Mouse (Mus musculus) kidney, adult 2 months (tissue): Measurements from ENCODE around the gene Lrrc4. TPM values are rescaled to one million over a fixed set of nuclear protein-coding genes. Genes with fewer than 3 reads are reported as not detected.

Source experiments
- DNase-seq: peaks from one replicate; pipeline ENCODE4 v3.0.0; 2021
- H3K27ac ChIP-seq: fragments of 200-500 bp; 2 replicates; pipeline ENCODE4 v1.5.1; 2012; ENCODE audit warnings: low read depth, low read length, control low read depth, inconsistent platforms; ENCODE audit not compliant: insufficient read depth
- H3K27me3 ChIP-seq: fragments of 200-500 bp; replicated peaks from 2 replicates; pipeline ENCODE4 v1.6.1; 2012; ENCODE audit warnings: mild to moderate bottlenecking, moderate library complexity, low read length, inconsistent platforms; ENCODE audit not compliant: control insufficient read depth, insufficient read depth
- H3K36me3 ChIP-seq: fragments of 200-500 bp; 2 replicates; pipeline ENCODE4 v1.6.1; 2012; ENCODE audit warnings: mild to moderate bottlenecking, moderate library complexity, low read length, inconsistent platforms; ENCODE audit not compliant: control insufficient read depth, insufficient read depth
- H3K4me1 ChIP-seq: fragments of 200-500 bp; 2 replicates; pipeline ENCODE4 v1.6.1; 2011; ENCODE audit warnings: low read length; ENCODE audit not compliant: control insufficient read depth, insufficient read depth
- H3K4me3 ChIP-seq: fragments of 200-500 bp; 2 replicates; pipeline ENCODE4 v1.5.1; 2011; ENCODE audit warnings: mild to moderate bottlenecking, low read depth, low read length, control low read depth; ENCODE audit not compliant: insufficient read depth
- CTCF ChIP-seq: fragments of 200-500 bp; conservative IDR thresholded peaks from 2 replicates; pipeline ENCODE4 v1.5.1; 2011; ENCODE audit warnings: low read depth, mild to moderate bottlenecking, control low read depth, low read length, moderate library complexity, mixed read lengths; ENCODE audit not compliant: insufficient read depth, insufficient read length
- POLR2A ChIP-seq: fragments of 200-500 bp; IDR thresholded peaks from one replicate; pipeline ENCODE4 v1.6.1; 2011; ENCODE audit warnings: low read depth, low read length, control low read depth
- WGBS: fragments of 180-500 bp; shearing (Covaris S2); methylation state at CpG from one replicate; pipeline ENCODE4 v1.1.7; 2018; 5-methylcytosine and 5-hydroxymethylcytosine counted together
- polyA plus RNA-seq: library from polyadenylated mRNA; depleted of rRNA; stranded (reverse); fragments of >200 nt; gene quantifications from 2 replicates; pipeline ENCODE4 v1.2.3, GENCODE M21; 2012

Gene Lrrc4
- polyA plus RNA-seq, 1 experiment, result 0.56 TPM

DNA sequence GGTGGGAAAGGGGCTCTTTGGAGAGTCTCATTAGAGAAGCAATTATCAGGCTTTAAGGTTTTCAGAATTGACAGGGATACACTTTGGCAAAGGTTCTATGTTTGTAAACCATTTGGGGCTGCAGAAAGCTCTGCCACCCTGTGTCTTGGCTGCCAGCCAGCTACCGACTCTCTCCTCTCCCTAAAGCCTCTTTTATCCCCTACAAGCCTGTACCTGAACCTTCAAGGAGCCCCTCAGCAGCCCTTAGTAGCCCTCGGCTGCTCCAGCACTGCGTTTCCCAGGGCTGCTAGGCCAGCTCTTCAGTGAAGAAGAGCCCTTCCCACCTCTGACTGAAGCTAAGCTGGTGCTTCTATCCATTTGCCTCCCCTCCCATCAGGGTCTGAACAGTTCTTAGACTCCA, 21.6 kb upstream of the Lrrc4 start:
- Histone ChIP-seq H3K27ac (no peak overlapping the region), H3K4me1 (no peaks in the 10 kb centered on the region), H3K4me3 (no peak overlapping the region), H3K27me3 (no peaks in the 10 kb centered on the region), H3K36me3 (no peaks in the 10 kb centered on the region)
- DNase-seq, result no peak
- TF ChIP-seq CTCF, result no peak
- whole genome bisulfite sequencing, result 70% methylated on average over 3 of the region's 3 CpGs

DNA sequence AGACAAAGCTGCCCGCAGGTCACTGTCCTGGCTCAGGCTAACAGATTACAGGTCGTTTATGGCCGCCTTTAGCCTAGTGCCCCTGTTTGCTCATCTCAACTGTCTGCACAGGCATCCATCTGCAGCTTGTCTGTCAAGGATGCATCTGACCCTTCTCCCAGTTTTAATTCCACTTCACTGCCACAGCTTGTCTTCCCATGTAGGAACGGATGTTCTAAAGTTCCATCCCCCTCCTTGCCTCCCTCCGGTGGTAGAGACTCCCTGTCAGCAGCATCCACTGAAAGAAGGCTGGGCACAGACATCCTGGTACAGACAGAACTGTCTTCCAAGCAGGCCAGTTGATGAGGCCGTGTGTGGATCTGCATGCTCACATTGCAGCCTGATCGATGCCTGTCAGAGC, 20.8 kb upstream of the Lrrc4 start:
- no peak overlapping the region for H3K27ac ChIP-seq
- H3K27me3 ChIP-seq, result no peaks in the 10 kb centered on the region
- no peak for TF ChIP-seq POLR2A
- TF ChIP-seq CTCF, result no peak
- no peaks in the 10 kb centered on the region for H3K4me1 ChIP-seq
- 76% methylated on average over 7 of the region's 7 CpGs for WGBS
- no peak overlapping the region for H3K4me3 ChIP-seq
- no peak for DNase-seq
- no peaks in the 10 kb centered on the region for H3K36me3 ChIP-seq

- no peak for DNase-seq
- TF ChIP-seq POLR2A (no peak), CTCF (no peak)
- no peaks in the 10 kb centered on the region for H3K27me3 ChIP-seq
- H3K4me3 ChIP-seq, result no peak overlapping the region
- no peaks in the 10 kb centered on the region for H3K4me1 ChIP-seq
- WGBS, result 84% methylated on average over 9 of the region's 9 CpGs
- H3K36me3 ChIP-seq, result no peaks in the 10 kb centered on the region
- no peak overlapping the region for H3K27ac ChIP-seq
Measured at GRCm38 (mm10) chr6:28850326-28850900, 18.9 kb upstream of the Lrrc4 start.

DNA sequence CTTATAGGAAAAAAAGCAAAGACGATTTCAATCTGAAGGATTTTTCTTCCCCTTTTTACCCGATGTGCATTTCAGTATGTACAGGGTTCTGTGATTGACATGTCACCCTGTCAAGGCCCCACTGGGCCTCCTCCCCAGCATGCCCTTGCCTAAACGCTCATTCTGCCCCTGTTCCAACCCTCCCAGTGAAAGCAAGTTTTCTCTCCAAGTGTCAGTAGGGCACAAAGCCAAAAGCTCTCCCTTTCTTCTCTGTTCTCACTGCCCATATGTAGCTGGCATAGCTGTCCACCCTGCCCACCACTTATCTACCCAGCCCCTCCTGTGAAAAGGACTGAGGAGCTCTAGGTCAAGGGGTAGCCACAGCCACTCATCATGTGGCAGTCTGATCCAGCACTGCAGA, 17.8 kb upstream of the Lrrc4 start:
- no peak for DNase-seq
- 64% methylated on average over 3 of the region's 3 CpGs for WGBS

GRCm38 (mm10) chr6:28848891-28849290, 17.3 kb upstream of the Lrrc4 start:
- Histone ChIP-seq H3K4me1 (no peaks in the 10 kb centered on the region), H3K27ac (no peak overlapping the region), H3K36me3 (no peaks in the 10 kb centered on the region), H3K4me3 (no peak overlapping the region), H3K27me3 (no peaks in the 10 kb centered on the region)
- no peak for DNase-seq
- TF ChIP-seq POLR2A (no peak), CTCF (no peak)
- WGBS, result 82% methylated on average over 9 of the region's 9 CpGs

More for the DNA sequence above, 17.8 kb upstream of the Lrrc4 start:
- Histone ChIP-seq H3K4me1 (no peaks in the 10 kb centered on the region), H3K36me3 (no peaks in the 10 kb centered on the region), H3K27me3 (no peaks in the 10 kb centered on the region), H3K27ac (no peak overlapping the region), H3K4me3 (no peak overlapping the region)
- TF ChIP-seq CTCF, result no peak
- no peak for TF ChIP-seq POLR2A

GRCm38 (mm10) chr6:28848285-28848794, 16.8 kb upstream of the Lrrc4 start:
- H3K27ac ChIP-seq, result no peak overlapping the region
- H3K4me1 ChIP-seq, result no peaks in the 10 kb centered on the region
- H3K27me3 ChIP-seq, result no peaks in the 10 kb centered on the region
- WGBS, result 67% methylated on average over 6 of the region's 6 CpGs
- no peak overlapping the region for H3K4me3 ChIP-seq
- no peak for DNase-seq
- no peaks in the 10 kb centered on the region for H3K36me3 ChIP-seq
- TF ChIP-seq POLR2A (no peak), CTCF (no peak)

- no peak overlapping the region for H3K4me3 ChIP-seq
- DNase-seq, result no peak
Measured at GRCm38 (mm10) chr6:28847616-28848015, 16.1 kb upstream of the Lrrc4 start.

More at GRCm38 (mm10) chr6:28847616-28848015, 16.1 kb upstream of the Lrrc4 start:
- no peaks in the 10 kb centered on the region for H3K4me1 ChIP-seq
- no peaks in the 10 kb centered on the region for H3K27me3 ChIP-seq
- no peak overlapping the region for H3K27ac ChIP-seq
- TF ChIP-seq CTCF (no peak), POLR2A (no peak)
- H3K36me3 ChIP-seq, result no peaks in the 10 kb centered on the region
- 69% methylated on average over 6 of the region's 6 CpGs for WGBS
